Mouse (Mus musculus) kidney, postnatal 0 days (tissue): ENCODE results near the gene Eef2kmt. TPM values are rescaled to one million over a fixed set of nuclear protein-coding genes. Genes with fewer than 3 reads are reported as not detected.

ENCODE experiments used
- ATAC-seq: fragments of 200-750 bp; cut with Nextera tagmentation; replicated peaks from 2 replicates; pipeline ENCODE4 v1.8.0; 2017; ENCODE audit warnings: low read depth, moderate number of reproducible peaks, moderate TSS enrichment, moderate library complexity; ENCODE audit not compliant: low FRiP score
- DNase-seq: peaks from one replicate; pipeline ENCODE4 v3.0.0-alpha.2; 2016; ENCODE audit warnings: low spot score
- H3K27ac ChIP-seq: fragments of 300-500 bp; sonication (generic); 2 replicates; pipeline ENCODE4 v1.5.1; 2014; ENCODE audit warnings: mild to moderate bottlenecking
- H3K27me3 ChIP-seq: fragments of 300-500 bp; sonication (generic); 2 replicates; pipeline ENCODE4 v1.6.1; 2014; ENCODE audit warnings: low read length, mixed read lengths; ENCODE audit not compliant: insufficient read depth
- H3K36me3 ChIP-seq: fragments of 300-500 bp; sonication (generic); 2 replicates; pipeline ENCODE4 v1.6.1; 2014; ENCODE audit warnings: low read length, mixed read lengths; ENCODE audit not compliant: insufficient read depth
- H3K4me1 ChIP-seq: fragments of 300-500 bp; sonication (generic); replicated peaks from 2 replicates; pipeline ENCODE4 v1.6.1; 2014; ENCODE audit warnings: antibody characterized with exemption, low read length, mixed read lengths; ENCODE audit not compliant: insufficient read depth
- H3K4me2 ChIP-seq: fragments of 300-500 bp; sonication (generic); 2 replicates; pipeline ENCODE4 v1.6.1; 2014; ENCODE audit warnings: mild to moderate bottlenecking, low read length, moderate library complexity, mixed read lengths
- H3K4me3 ChIP-seq: fragments of 300-500 bp; sonication (generic); replicated peaks from 2 replicates; pipeline ENCODE4 v1.5.1; 2014; ENCODE audit warnings: low read depth, low read length
- H3K9ac ChIP-seq: fragments of 300-500 bp; sonication (generic); 2 replicates; pipeline ENCODE4 v1.6.1; 2014; ENCODE audit warnings: low read depth, low read length
- H3K9me3 ChIP-seq: fragments of 300-500 bp; sonication (generic); replicated peaks from 2 replicates; pipeline ENCODE4 v1.6.1; 2016; ENCODE audit warnings: low read length, inconsistent platforms, mixed read lengths
- CTCF ChIP-seq: IDR thresholded peaks from 2 replicates; pipeline ENCODE4 v1.5.1; 2016; ENCODE audit warnings: antibody characterized with exemption, low read depth, mild to moderate bottlenecking, moderate library complexity
- WGBS: fragments of 180-500 bp; shearing (Covaris S2); extraction: QIAGEN DNeasy Blood & Tissue Kit; methylation state at CpG from one replicate; pipeline ENCODE4 v1.1.7; 2014; 5-methylcytosine and 5-hydroxymethylcytosine counted together
- polyA plus RNA-seq: library from polyadenylated mRNA; unstranded; fragments of >200 nt; fragmentation: Nextera tagmentation; extraction: Ambion mirVana; gene quantifications from 2 replicates; pipeline ENCODE4 v1.2.1, GENCODE M21; 2015

The Eef2kmt gene
- polyA plus RNA-seq, 1 experiment from 2014 or later, result 32.6 TPM

DNA sequence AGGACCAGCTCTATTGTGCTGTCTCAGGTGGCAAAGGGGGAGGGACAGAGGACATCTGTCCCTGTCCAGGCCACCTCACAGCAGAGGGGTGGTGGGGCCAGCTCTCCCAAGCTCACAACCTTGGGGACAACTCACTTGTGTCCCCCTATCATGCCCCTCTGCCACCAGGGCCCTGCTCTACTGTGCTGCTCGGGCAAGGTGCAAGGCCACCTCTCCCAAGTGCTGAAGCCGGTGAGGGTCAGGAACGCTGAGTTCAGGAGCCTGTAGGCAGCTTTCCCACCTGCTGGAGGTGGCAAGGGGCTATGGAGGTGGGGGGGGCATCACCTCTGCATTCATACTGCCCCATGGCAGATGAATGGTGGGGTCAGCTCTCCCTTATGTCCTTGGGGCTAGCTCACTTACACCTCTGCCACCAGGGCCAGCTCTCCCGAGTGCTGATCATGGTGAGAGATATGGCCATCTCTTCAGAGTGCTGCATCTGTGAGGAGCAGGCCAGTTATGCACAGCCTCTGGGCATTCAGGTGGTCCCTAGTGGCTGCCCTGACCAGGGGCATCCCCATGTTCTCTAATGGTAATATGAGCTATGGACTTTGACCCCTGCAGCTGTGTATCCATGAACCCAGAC lies 15.7 kb upstream of the Eef2kmt start:
- Histone ChIP-seq H3K36me3 (no peaks in the 10 kb centered on the region), H3K9me3 (no peaks in the 10 kb centered on the region), H3K4me3 (no peak overlapping the region), H3K27me3 (no peaks in the 10 kb centered on the region), H3K9ac (no peak overlapping the region), H3K4me2 (no peak overlapping the region), H3K27ac (no peak overlapping the region), H3K4me1 (no peaks in the 10 kb centered on the region)
- 82% methylated on average over 4 of the region's 4 CpGs for WGBS
- TF ChIP-seq CTCF, result no peak
- ATAC-seq, result no peak
- no peak for DNase-seq

DNA sequence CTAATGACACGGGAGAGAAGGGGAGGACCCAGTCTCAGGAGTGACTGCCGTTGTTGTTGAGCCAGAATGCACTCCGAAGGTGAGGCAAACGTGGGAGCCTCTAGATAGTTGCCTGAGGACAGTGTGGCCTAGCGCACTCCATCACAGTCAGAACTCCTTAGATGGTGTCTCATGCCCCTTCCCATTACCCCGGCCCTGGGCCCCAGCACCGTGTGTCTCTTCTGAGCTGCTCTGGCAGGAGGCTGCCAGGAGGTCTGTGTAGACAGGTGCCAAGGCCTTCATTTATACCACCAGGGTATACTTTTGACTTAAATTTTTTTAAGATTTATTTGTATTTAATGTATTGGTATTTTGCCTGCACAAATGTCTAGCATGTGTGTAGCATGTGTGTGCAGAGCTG lies 8.1 kb upstream of the Eef2kmt start:
- DNase-seq (no peak), ATAC-seq (no peak)
- TF ChIP-seq CTCF, result no peak
- no peak overlapping the region for H3K4me3 ChIP-seq
- no peak overlapping the region for H3K9ac ChIP-seq
- H3K27me3 ChIP-seq, result no peaks in the 10 kb centered on the region
- no peaks in the 10 kb centered on the region for H3K36me3 ChIP-seq
- H3K4me1 ChIP-seq, result no peaks in the 10 kb centered on the region
- H3K4me2 ChIP-seq, result no peak overlapping the region
- no peak overlapping the region for H3K27ac ChIP-seq
- H3K9me3 ChIP-seq, result no peaks in the 10 kb centered on the region
- WGBS, result 86% methylated on average over 7 of the region's 7 CpGs

DNA sequence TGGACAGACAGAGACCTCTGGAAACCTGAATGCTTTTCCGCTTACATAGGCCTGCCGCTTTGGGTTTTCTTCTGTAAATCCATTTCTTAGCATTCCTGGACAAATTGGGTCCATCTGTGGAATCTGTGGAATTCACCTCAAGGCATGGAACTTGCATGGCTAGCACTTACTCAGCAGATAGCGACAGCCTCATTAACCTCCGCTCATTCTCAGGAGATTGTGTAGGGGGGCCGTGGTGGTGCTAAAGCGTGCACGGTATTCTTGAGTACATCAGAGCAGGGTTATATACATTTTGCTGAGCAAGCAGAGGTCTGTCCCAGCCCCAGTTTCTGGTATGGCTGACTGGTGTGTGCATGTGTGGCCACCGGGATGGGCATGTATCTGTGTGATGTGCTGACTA lies 7.4 kb upstream of the Eef2kmt start:
- 54% methylated on average over 8 of the region's 8 CpGs for WGBS
- Histone ChIP-seq H3K9ac (no peak overlapping the region), H3K27me3 (no peaks in the 10 kb centered on the region), H3K4me1 (no peaks in the 10 kb centered on the region), H3K4me2 (no peak overlapping the region), H3K36me3 (no peaks in the 10 kb centered on the region), H3K9me3 (no peaks in the 10 kb centered on the region), H3K4me3 (no peak overlapping the region), H3K27ac (no peak overlapping the region)
- peak; percentile 5 for DNase-seq
- no peak for ATAC-seq
- no peak for TF ChIP-seq CTCF

DNA sequence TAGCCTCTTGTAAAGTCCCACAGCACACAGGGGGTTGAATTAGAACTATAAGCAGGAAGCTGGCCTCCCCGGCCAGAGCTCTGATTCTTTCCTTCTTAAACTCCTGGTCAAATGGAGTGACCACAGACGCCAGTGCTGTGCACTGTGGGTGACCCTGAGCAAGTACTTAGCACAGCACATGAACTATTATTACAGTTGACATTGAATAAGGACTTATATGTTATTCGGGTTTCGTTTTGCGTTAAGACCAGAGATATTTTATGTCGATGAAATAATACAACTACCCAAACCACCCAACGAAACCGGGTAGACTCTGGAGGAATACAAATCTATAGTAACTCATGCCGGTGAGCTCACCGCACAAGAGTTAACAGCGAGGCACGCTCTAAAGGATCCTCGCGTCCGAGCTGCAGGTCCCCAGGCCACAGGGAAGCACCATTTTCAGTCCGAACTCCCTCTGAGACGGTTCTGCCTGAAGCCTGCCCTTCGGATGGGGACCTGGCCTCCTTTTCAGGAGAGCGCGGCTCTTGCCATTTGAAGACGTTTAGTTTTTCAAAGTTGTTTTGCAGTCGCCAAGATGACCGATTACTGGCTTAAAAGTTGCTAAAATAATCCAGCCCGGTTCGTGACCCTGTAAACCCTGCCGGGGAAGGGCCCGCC lies 572 bp downstream of the Eef2kmt start:
- Histone ChIP-seq H3K4me3 (peak overlapping the region; percentile 64), H3K27me3 (no peaks in the 10 kb centered on the region), H3K4me1 (0 out of 2 replicates have a peak, but pooled peaks cover 5% of the 10 kb centered on the region), H3K4me2 (peak overlapping the region; percentile 65), H3K9me3 (no peaks in the 10 kb centered on the region), H3K36me3 (peaks cover 4% of the 10 kb centered on the region; the same call in 1 of the 2 replicates), H3K9ac (peak overlapping the region; percentile 80), H3K27ac (peak overlapping the region; percentile 78)
- DNase-seq, result peak; percentile 37
- TF ChIP-seq CTCF, result no peak
- 2% methylated on average over 27 of the region's 27 CpGs for WGBS
- ATAC-seq, result no peak

DNA sequence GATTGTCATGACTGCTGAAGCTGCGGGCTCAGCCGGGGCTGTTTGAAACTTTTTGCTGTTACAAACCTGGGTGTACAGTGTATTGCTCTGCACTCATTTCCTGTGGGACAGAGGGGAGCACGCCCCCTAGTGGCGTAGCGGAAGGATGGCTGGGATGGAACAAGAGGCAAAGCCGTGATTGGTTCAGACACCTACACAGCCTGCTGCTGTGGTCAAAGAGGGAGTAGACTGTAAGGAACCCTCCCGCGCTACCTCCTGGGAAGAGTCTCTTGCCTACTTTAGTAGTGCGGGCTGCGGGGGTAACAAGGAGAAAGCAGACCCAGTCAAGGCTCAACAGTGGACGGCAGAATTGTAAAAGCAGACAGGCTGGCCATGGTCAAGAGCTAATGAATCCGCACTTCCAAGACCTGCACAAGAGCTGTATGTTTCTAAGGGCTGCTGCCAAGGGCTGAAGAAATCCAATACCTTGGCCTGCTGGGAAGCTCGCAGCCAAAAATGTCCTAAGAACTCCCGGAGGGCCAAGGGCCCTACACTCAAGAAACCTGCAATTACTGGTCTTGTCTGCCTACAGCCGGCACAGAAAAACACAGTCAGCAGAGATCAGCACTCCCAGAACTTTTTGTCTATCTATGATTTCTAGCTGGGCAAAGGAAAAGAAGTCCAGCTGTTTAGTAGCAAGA lies 1.3 kb downstream of the Eef2kmt start:
- Histone ChIP-seq H3K4me3 (peak overlapping the region; percentile 64), H3K4me2 (peak overlapping the region; percentile 65), H3K27me3 (no peaks in the 10 kb centered on the region), H3K9me3 (no peaks in the 10 kb centered on the region), H3K36me3 (peaks cover 4% of the 10 kb centered on the region; the same call in 1 of the 2 replicates), H3K9ac (peak overlapping the region; percentile 80), H3K27ac (peak overlapping the region; percentile 78), H3K4me1 (0 out of 2 replicates have a peak, but pooled peaks cover 5% of the 10 kb centered on the region)
- DNase-seq (peak; percentile 96), ATAC-seq (peak; percentile 77)
- WGBS, result 2% methylated on average over 15 of the region's 15 CpGs
- peak; percentile 98 for TF ChIP-seq CTCF

DNA sequence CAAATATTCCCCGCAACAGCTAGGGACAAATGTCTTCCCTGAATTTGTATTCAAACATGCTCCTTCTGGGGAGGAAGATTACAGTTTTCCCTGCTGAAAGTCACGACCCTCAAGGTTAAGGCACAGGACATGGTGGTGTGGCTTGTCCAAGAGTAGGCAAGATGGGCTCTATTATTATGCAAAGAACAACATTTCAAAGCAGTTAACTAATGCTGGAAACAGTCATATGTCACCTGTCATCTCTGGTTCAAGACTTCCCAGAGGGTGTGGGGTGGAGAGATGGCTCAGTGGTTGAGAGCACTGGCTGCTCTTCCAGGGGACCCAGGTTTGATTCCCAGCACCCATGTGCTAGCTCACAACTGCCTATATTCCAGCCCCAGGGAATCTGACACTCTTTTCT lies 3.5 kb downstream of the Eef2kmt start:
- peaks cover 19% of the 10 kb centered on the region for H3K36me3 ChIP-seq
- no peak overlapping the region for H3K27ac ChIP-seq
- no peaks in the 10 kb centered on the region for H3K9me3 ChIP-seq
- no peak overlapping the region for H3K9ac ChIP-seq
- 0 out of 2 replicates have a peak, but pooled peaks cover 5% of the 10 kb centered on the region for H3K4me1 ChIP-seq
- H3K4me3 ChIP-seq, result no peak overlapping the region
- 96% methylated on average over 2 of the region's 2 CpGs for WGBS
- no peak for DNase-seq
- no peak for TF ChIP-seq CTCF
- no peak for ATAC-seq
- no peaks in the 10 kb centered on the region for H3K27me3 ChIP-seq
- H3K4me2 ChIP-seq, result no peak overlapping the region
